10 mouse cellular contexts compared by ENCODE assay signal in genomic region chr16:37292593-37292992, GRCm38 (mm10).
DNase-seq lines count a peak whose midpoint lies in the region; ATAC-seq and TF ChIP-seq lines count a peak whose summit lies in the region.
"Had no signal": no experiment of that assay in that cellular context is flagged by ENCODE, and none has a peak within 500 bp of the region (broad histone marks: within the 10 kb centered on the region; RNA-seq: fewer than 3 reads in every experiment).

No protein-coding gene starts in this region.

- ATAC-seq in embryonic facial prominence, embryonic 11.5 days (replicated peaks; ENCODE audit: insufficient number of reproducible peaks, low FRiP score, low TSS enrichment, low read depth) = no peak
- ATAC-seq in lung, embryonic 14.5 days (ENCODE audit: insufficient read depth) = no peak

- H3K27me3 ChIP-seq in embryonic facial prominence, embryonic 11.5 days (ENCODE audit: control insufficient read depth, insufficient read depth, low read length) = no peaks in the 10 kb centered on the region
- no peaks in the 10 kb centered on the region for H3K27me3 ChIP-seq in embryonic facial prominence, embryonic 10.5 days (replicated peaks; ENCODE audit: low read depth, poor library complexity, severe bottlenecking)
- H3K27me3 ChIP-seq in lung, embryonic 14.5 days (ENCODE audit: insufficient read depth, low read length) = no peaks in the 10 kb centered on the region

- H3K27ac ChIP-seq in embryonic facial prominence, embryonic 11.5 days (replicated peaks; ENCODE audit: low read depth, low read length) = no peak overlapping the region
- H3K27ac ChIP-seq in embryonic facial prominence, embryonic 10.5 days (replicated peaks) = no peak overlapping the region
- no peak overlapping the region for H3K27ac ChIP-seq in lung, embryonic 14.5 days (ENCODE audit: low read depth)

- 53% methylated on average over 1 of the region's 1 CpGs for WGBS in embryonic facial prominence, embryonic 11.5 days
- WGBS in embryonic facial prominence, embryonic 10.5 days = 71% methylated on average over 1 of the region's 1 CpGs
- WGBS in lung, embryonic 14.5 days = 67% methylated on average over 1 of the region's 1 CpGs

- no peaks in the 10 kb centered on the region for H3K9me3 ChIP-seq in embryonic facial prominence, embryonic 11.5 days (replicated peaks; ENCODE audit: control insufficient read depth, low read length)
- no peaks in the 10 kb centered on the region for H3K9me3 ChIP-seq in embryonic facial prominence, embryonic 10.5 days
- no peaks in the 10 kb centered on the region for H3K9me3 ChIP-seq in lung, embryonic 14.5 days (ENCODE audit: low read depth, low read length)

- no peak overlapping the region for H3K9ac ChIP-seq in embryonic facial prominence, embryonic 11.5 days (replicated peaks; ENCODE audit: low read length)
- H3K9ac ChIP-seq in lung, embryonic 14.5 days = no peak overlapping the region

- peak; percentile 17 for DNase-seq in embryonic facial prominence, embryonic 11.5 days (ENCODE audit: low spot score)
- no peak for DNase-seq in embryonic facial prominence, embryonic 10.5 days (ENCODE audit: low spot score)
- peak; percentile 62 for DNase-seq in lung, embryonic 14.5 days
- DNase-seq in lung, postnatal 36 days = no peak
- peak; percentile 69 for DNase-seq in brain, adult 2 months (ENCODE audit: low read depth, low spot score)
- DNase-seq in retina, adult 2 months (ENCODE audit: low read depth, low spot score) = peak; percentile 22
- no peak for DNase-seq in yolk sac, embryonic 10.5 days (ENCODE audit: low spot score)
- no peak for DNase-seq in heart, adult 11 months
- DNase-seq: gastrocnemius, postnatal 25 days; heart, postnatal 4 days had no signal

- peak; percentile 58 for TF ChIP-seq CTCF in lung, embryonic 14.5 days (IDR thresholded peaks at IDR 0.05; ENCODE audit: low read depth)

- H3K4me3 ChIP-seq in embryonic facial prominence, embryonic 11.5 days (ENCODE audit: low read depth, low read length) = no peak overlapping the region
- no peak overlapping the region for H3K4me3 ChIP-seq in embryonic facial prominence, embryonic 10.5 days
- H3K4me3 ChIP-seq in lung, embryonic 14.5 days (ENCODE audit: low read depth, low read length) = no peak overlapping the region

- H3K36me3 ChIP-seq in embryonic facial prominence, embryonic 11.5 days (replicated peaks; ENCODE audit: control insufficient read depth, insufficient read depth, low read depth, low read length) = no peaks in the 10 kb centered on the region
- no peaks in the 10 kb centered on the region for H3K36me3 ChIP-seq in embryonic facial prominence, embryonic 10.5 days (replicated peaks)
- no peaks in the 10 kb centered on the region for H3K36me3 ChIP-seq in lung, embryonic 14.5 days (ENCODE audit: insufficient read depth)

- H3K4me2 ChIP-seq in embryonic facial prominence, embryonic 11.5 days (ENCODE audit: low read depth, low read length) = no peak overlapping the region
- no peak overlapping the region for H3K4me2 ChIP-seq in lung, embryonic 14.5 days

- no peaks in the 10 kb centered on the region for H3K4me1 ChIP-seq in embryonic facial prominence, embryonic 11.5 days (ENCODE audit: control insufficient read depth, insufficient read depth, low read length)
- no peaks in the 10 kb centered on the region for H3K4me1 ChIP-seq in embryonic facial prominence, embryonic 10.5 days
- no peaks in the 10 kb centered on the region for H3K4me1 ChIP-seq in lung, embryonic 14.5 days (ENCODE audit: insufficient read depth)

Comparison
In these comparisons a context has a peak if more than half of its experiments do, and no peak if none do; other contexts are left out.
1. DNase-seq: peak in embryonic facial prominence, embryonic 11.5 days (single experiment), lung, embryonic 14.5 days (single experiment), brain, adult 2 months (single experiment) and retina, adult 2 months (single experiment); none in embryonic facial prominence, embryonic 10.5 days (single experiment), lung, postnatal 36 days (single experiment), yolk sac, embryonic 10.5 days (single experiment) and heart, adult 11 months (single experiment).